Mouse (Mus musculus) ES-Bruce4 (cell line): ENCODE results near the gene Nup133. TPM values are rescaled to one million over a fixed set of nuclear protein-coding genes. Genes with fewer than 3 reads are reported as not detected.

Experiments used
- H3K27ac ChIP-seq: 2 replicates; pipeline ENCODE4 v1.5.1; 2012; ENCODE audit warnings: low read length, inconsistent platforms; ENCODE audit not compliant: insufficient read depth
- H3K27me3 ChIP-seq: 2 replicates; pipeline ENCODE4 v1.6.1; 2012; ENCODE audit warnings: mild to moderate bottlenecking, low read length, inconsistent platforms; ENCODE audit not compliant: control insufficient read depth, poor library complexity, insufficient read depth, severe bottlenecking
- H3K36me3 ChIP-seq: 2 replicates; pipeline ENCODE4 v1.6.1; 2012; ENCODE audit warnings: inconsistent platforms, mild to moderate bottlenecking, low read length, moderate library complexity; ENCODE audit not compliant: control insufficient read depth, poor library complexity, insufficient read depth, severe bottlenecking
- H3K4me1 ChIP-seq: one replicate; pipeline ENCODE4 v1.8.1; 2011; ENCODE audit warnings: low read length; ENCODE audit not compliant: control insufficient read depth, insufficient read depth
- H3K4me3 ChIP-seq: 2 replicates; pipeline ENCODE4 v1.5.1; 2011; ENCODE audit warnings: low read depth, mild to moderate bottlenecking, low read length
- H3K9ac ChIP-seq: 2 replicates; pipeline ENCODE4 v1.6.1; 2012; ENCODE audit warnings: low read depth, mild to moderate bottlenecking, inconsistent platforms; ENCODE audit not compliant: poor library complexity, severe bottlenecking
- H3K9me3 ChIP-seq: replicated peaks from 2 replicates; pipeline ENCODE4 v1.6.1; 2012; ENCODE audit warnings: mild to moderate bottlenecking, low read length, inconsistent platforms; ENCODE audit not compliant: control insufficient read depth, poor library complexity, insufficient read depth, severe bottlenecking
- CTCF ChIP-seq: IDR thresholded peaks from one replicate; pipeline ENCODE4 v1.8.1; 2011; ENCODE audit warnings: low read depth, low read length
- EP300 ChIP-seq: IDR thresholded peaks from 2 replicates; pipeline ENCODE4 v1.6.1; 2011; ENCODE audit warnings: low read depth, low read length; ENCODE audit not compliant: insufficient read depth
- POLR2A ChIP-seq: IDR thresholded peaks from one replicate; pipeline ENCODE4 v1.8.1; 2011; ENCODE audit warnings: low read length; ENCODE audit not compliant: insufficient read depth
- polyA plus RNA-seq: library from polyadenylated mRNA; stranded (reverse); fragments of >200 nt; gene quantifications from 2 replicates; pipeline ENCODE4 v1.2.4, GENCODE M21; 2011; ENCODE audit warnings: low read depth; ENCODE audit not compliant: missing spikeins, insufficient read depth, insufficient read length

The Nup133 gene
- polyA plus RNA-seq, 1 experiment: 56.1 TPM

GRCm38 (mm10) chr8:123895680-123896365, 53.2 kb downstream of the Nup133 start:
- Histone ChIP-seq H3K27me3 (no peaks in the 10 kb centered on the region), H3K4me1 (no peaks in the 10 kb centered on the region), H3K9me3 (no peaks in the 10 kb centered on the region), H3K9ac (no peak overlapping the region), H3K27ac (no peak overlapping the region), H3K4me3 (no peak overlapping the region), H3K36me3 (peaks cover 7% of the 10 kb centered on the region)
- no peak for TF ChIP-seq POLR2A
- no peak for TF ChIP-seq CTCF
- no peak for TF ChIP-seq EP300

- Histone ChIP-seq H3K36me3 (peaks cover 3% of the 10 kb centered on the region), H3K4me3 (no peak overlapping the region), H3K9me3 (no peaks in the 10 kb centered on the region), H3K4me1 (no peaks in the 10 kb centered on the region), H3K9ac (no peak overlapping the region), H3K27ac (no peak overlapping the region), H3K27me3 (no peaks in the 10 kb centered on the region)
- TF ChIP-seq EP300 (no peak), CTCF (no peak), POLR2A (no peak)
These were observed 53.8 kb downstream of the Nup133 start for GRCm38 (mm10) chr8:123895230-123895629.

- Histone ChIP-seq H3K27me3 (no peaks in the 10 kb centered on the region), H3K4me3 (no peak within 1 kb of the TSS), H3K36me3 (peaks cover 3% of the 10 kb centered on the region), H3K4me1 (no peaks in the 10 kb centered on the region), H3K9me3 (no peaks in the 10 kb centered on the region), H3K27ac (no peak within 1 kb of the TSS), H3K9ac (no peak within 1 kb of the TSS)
- TF ChIP-seq CTCF (no peak), EP300 (no peak), POLR2A (no peak)
These were observed 54.5 kb downstream of the Nup133 start, which contains the start of gene Acta1 for GRCm38 (mm10) chr8:123894502-123895097. Acta1 (minus strand) TSS chr8:123894751.

DNA sequence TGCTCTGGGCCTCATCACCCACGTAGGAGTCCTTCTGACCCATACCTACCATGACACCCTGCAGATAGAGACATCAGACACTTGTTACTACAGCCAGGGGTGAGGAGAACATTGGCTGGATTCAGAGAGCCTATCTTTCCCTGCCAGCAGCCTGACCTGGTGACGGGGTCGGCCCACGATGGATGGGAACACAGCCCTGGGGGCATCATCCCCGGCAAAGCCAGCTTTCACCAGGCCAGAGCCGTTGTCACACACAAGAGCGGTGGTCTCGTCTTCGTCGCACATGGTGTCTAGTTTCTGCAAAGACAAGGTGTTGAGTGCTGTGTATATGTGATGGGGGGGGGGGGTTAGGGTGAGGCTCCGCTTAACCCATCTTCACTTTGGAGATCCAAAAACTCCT, 55.7 kb downstream of the Nup133 start:
- no peak for TF ChIP-seq EP300
- no peak for TF ChIP-seq CTCF
- TF ChIP-seq POLR2A: no peak
- no peaks in the 10 kb centered on the region for H3K27me3 ChIP-seq
- H3K36me3 ChIP-seq: no peaks in the 10 kb centered on the region
- no peak overlapping the region for H3K27ac ChIP-seq
- no peaks in the 10 kb centered on the region for H3K4me1 ChIP-seq
- H3K9me3 ChIP-seq: no peaks in the 10 kb centered on the region
- no peak overlapping the region for H3K4me3 ChIP-seq
- H3K9ac ChIP-seq: no peak overlapping the region

DNA sequence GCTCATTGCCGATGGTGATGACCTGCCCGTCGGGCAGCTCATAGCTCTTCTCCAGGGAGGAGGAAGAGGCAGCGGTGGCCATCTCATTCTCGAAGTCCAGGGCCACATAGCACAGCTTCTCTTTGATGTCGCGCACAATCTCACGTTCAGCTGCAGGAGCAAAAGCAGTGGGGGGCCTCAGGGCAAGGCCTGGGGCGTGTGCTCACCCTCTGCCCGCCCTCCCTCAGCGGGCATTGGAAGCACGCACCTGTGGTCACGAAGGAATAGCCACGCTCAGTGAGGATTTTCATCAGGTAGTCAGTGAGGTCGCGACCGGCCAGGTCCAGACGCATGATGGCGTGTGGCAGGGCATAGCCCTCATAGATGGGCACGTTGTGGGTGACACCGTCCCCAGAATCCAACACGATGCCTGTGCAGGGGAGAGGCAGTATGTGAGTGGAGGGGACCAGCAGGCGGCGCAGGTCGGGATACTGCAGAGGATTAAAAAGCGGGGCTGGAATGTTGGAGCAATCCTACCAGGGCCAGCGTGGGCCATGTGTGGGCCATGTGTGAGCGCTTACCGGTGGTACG, 56.4 kb downstream of the Nup133 start:
- H3K9me3 ChIP-seq: no peaks in the 10 kb centered on the region
- H3K27me3 ChIP-seq: no peaks in the 10 kb centered on the region
- H3K4me3 ChIP-seq: peak overlapping the region; percentile 19
- no peak for TF ChIP-seq CTCF
- no peak for TF ChIP-seq EP300
- TF ChIP-seq POLR2A: no peak
- H3K27ac ChIP-seq: no peak overlapping the region
- H3K36me3 ChIP-seq: no peaks in the 10 kb centered on the region
- H3K4me1 ChIP-seq: no peaks in the 10 kb centered on the region
- H3K9ac ChIP-seq: no peak overlapping the region
